ENCODE assay signal across 9 mouse cellular contexts in the genomic region with DNA sequence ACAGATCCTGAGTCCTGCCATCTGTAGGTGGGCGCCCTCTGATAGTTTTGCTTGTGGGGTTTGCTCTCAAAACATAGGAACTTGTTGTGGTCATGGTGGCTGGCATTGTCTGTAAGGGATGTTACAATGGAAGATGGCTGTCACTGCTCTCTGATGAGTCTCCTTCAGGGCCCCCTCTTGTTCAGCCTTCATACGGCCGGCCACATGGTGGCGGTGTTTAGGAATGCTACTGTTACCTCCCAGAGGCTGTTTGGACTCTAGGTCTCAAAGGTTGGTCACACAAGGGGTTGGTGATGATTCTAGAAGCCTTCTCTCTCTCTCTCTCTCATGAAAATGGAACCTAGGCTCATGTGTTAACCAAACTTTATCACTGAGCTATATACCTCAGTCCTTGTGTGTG.
DNase-seq lines count a peak whose midpoint lies in the region.
"Had no signal": no experiment of that assay in that cellular context is flagged by ENCODE, and none has a peak within 500 bp of the region (broad histone marks: within the 10 kb centered on the region; RNA-seq: fewer than 3 reads in every experiment).

No protein-coding gene starts in this region.

- peak; percentile 39 for DNase-seq in adrenal gland, postnatal 14 days
- no peak for DNase-seq in adrenal gland, adult 18-20 months (ENCODE audit: low spot score in 2 of 2)
- DNase-seq in kidney, postnatal 10 days, result peak; percentile 38
- no peak for DNase-seq in kidney, adult 18-20 months
- DNase-seq in NIH3T3 (ENCODE audit: low read depth), result peak; percentile 41
- peak; percentile 9 for DNase-seq in naive thymus-derived CD4-positive, alpha-beta T cell, adult 2 months (ENCODE audit: low read depth)
- no peak for DNase-seq in c-Kit-positive CD71-positive TER-119-positive erythroid progenitor cells, embryonic 14.5 days (ENCODE audit: low spot score)
- DNase-seq in B cell, adult 2 months, result no peak
- DNase-seq: kidney, adult 9 months had no signal

Comparison
In these comparisons a context has a peak if more than half of its experiments do, and no peak if none do; other contexts are left out.
1. DNase-seq: peak in adrenal gland, postnatal 14 days (single experiment), kidney, postnatal 10 days (single experiment), NIH3T3 (single experiment) and naive thymus-derived CD4-positive, alpha-beta T cell, adult 2 months (single experiment); none in adrenal gland, adult 18-20 months (0 of 2), kidney, adult 18-20 months (single experiment), c-Kit-positive CD71-positive TER-119-positive erythroid progenitor cells, embryonic 14.5 days (single experiment) and B cell, adult 2 months (0 of 2).